Mouse (Mus musculus) liver, embryonic 16.5 days (tissue): ENCODE data around the gene Ccdc17. TPM values are rescaled to one million over a fixed set of nuclear protein-coding genes. Genes with fewer than 3 reads are reported as not detected.

Source experiments
- ATAC-seq: fragments of 200-750 bp; cut with Nextera tagmentation; 2 replicates; pipeline ENCODE4 v1.8.0; 2017; ENCODE audit warnings: low read depth, mild to moderate bottlenecking, moderate number of reproducible peaks, moderate library complexity
- H3K27ac ChIP-seq: fragments of 300-500 bp; sonication (generic); 2 replicates; pipeline ENCODE4 v1.5.1; 2014; ENCODE audit warnings: mild to moderate bottlenecking, low read length
- H3K27me3 ChIP-seq: fragments of 300-500 bp; sonication (generic); 2 replicates; pipeline ENCODE4 v1.6.1; 2014; ENCODE audit warnings: low read depth, low read length, mixed read lengths; ENCODE audit not compliant: control insufficient read depth, insufficient read depth
- H3K36me3 ChIP-seq: fragments of 300-500 bp; sonication (generic); 2 replicates; pipeline ENCODE4 v1.6.1; 2014; ENCODE audit warnings: mild to moderate bottlenecking; ENCODE audit not compliant: control insufficient read depth, insufficient read depth
- H3K4me1 ChIP-seq: fragments of 300-500 bp; sonication (generic); 2 replicates; pipeline ENCODE4 v1.6.1; 2014; ENCODE audit warnings: low read depth, low read length, mixed read lengths; ENCODE audit not compliant: control insufficient read depth
- H3K4me2 ChIP-seq: fragments of 300-500 bp; sonication (generic); 2 replicates; pipeline ENCODE4 v1.6.1; 2014; ENCODE audit warnings: low read depth, low read length, mixed read lengths
- H3K4me3 ChIP-seq: fragments of 300-500 bp; sonication (generic); 2 replicates; pipeline ENCODE4 v1.5.1; 2014; ENCODE audit warnings: low read depth, mild to moderate bottlenecking, low read length
- H3K9ac ChIP-seq: fragments of 300-500 bp; sonication (generic); 2 replicates; pipeline ENCODE4 v1.6.1; 2014; ENCODE audit warnings: low read depth, low read length
- H3K9me3 ChIP-seq: fragments of 300-500 bp; sonication (generic); replicated peaks from 2 replicates; pipeline ENCODE4 v1.6.1; 2016; ENCODE audit warnings: low read length; ENCODE audit not compliant: control insufficient read depth
- WGBS: fragments of 180-500 bp; shearing (Covaris S2); extraction: QIAGEN DNeasy Blood & Tissue Kit; methylation state at CpG from one replicate; pipeline ENCODE4 v1.1.7; 2014; ENCODE audit not compliant: insufficient replicate concordance; 5-methylcytosine and 5-hydroxymethylcytosine counted together
- polyA plus RNA-seq: library from polyadenylated mRNA; unstranded; fragments of >200 nt; fragmentation: Nextera tagmentation; extraction: Ambion mirVana; gene quantifications from 2 replicates; pipeline ENCODE4 v1.2.1, GENCODE M21; 2015

Gene Ccdc17
- polyA plus RNA-seq, 1 experiment from 2014 or later, result 2.2 TPM

DNA sequence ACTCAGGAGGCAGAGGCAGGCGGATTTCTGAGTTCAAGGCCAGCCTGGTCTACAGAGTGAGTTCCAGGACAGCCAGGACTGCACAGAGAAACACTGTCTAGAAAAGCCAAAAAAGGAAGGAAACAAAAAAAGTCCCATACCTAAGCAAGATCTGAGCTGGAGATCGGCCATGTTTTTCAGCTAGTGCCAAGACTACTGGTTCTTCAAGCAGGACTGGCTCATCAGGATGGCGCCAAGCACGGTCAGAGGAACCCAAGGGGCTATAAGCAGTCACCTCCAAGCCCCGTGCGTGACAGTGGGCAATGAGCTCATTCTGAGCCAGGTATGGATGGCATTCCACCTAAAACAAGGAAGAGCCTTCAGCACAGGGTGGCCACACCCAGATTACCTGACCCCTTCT is 42.4 kb downstream of the Ccdc17 start:
- WGBS, result 82% methylated on average over 6 of the region's 6 CpGs
- no peaks in the 10 kb centered on the region for H3K4me1 ChIP-seq
- no peak overlapping the region for H3K27ac ChIP-seq
- H3K27me3 ChIP-seq, result no peaks in the 10 kb centered on the region
- no peak for ATAC-seq
- H3K4me3 ChIP-seq, result no peak overlapping the region
- H3K9ac ChIP-seq, result no peak overlapping the region
- no peaks in the 10 kb centered on the region for H3K9me3 ChIP-seq
- H3K36me3 ChIP-seq, result peaks cover 53% of the 10 kb centered on the region
- H3K4me2 ChIP-seq, result no peak overlapping the region

DNA sequence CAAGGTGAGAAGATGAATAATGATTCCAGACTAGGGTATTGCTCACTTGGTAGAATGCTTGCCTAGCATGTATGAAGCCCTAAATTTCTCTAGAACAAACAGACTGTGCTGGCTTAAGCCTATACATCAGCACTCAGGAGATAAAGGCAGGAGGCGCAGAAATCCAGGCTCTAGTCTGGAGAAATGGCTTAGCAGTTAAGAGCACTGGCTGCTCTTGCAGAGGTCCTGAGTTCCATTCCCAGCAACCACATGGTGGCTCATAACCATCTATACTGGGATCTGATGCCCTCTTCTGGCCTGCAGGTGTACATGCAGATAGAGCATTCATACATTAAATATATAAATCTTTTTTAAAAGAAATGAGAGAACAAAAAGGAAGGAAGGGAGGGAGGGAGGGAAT is 45.6 kb downstream of the Ccdc17 start:
- no peak overlapping the region for H3K4me2 ChIP-seq
- 82% methylated on average over 1 of the region's 1 CpGs for WGBS
- no peak overlapping the region for H3K9ac ChIP-seq
- no peaks in the 10 kb centered on the region; the same call in 1 of the 2 replicates for H3K4me1 ChIP-seq
- H3K36me3 ChIP-seq, result peaks cover 45% of the 10 kb centered on the region
- no peak overlapping the region for H3K4me3 ChIP-seq
- H3K27me3 ChIP-seq, result no peaks in the 10 kb centered on the region
- no peak for ATAC-seq
- H3K27ac ChIP-seq, result no peak overlapping the region
- no peaks in the 10 kb centered on the region for H3K9me3 ChIP-seq

DNA sequence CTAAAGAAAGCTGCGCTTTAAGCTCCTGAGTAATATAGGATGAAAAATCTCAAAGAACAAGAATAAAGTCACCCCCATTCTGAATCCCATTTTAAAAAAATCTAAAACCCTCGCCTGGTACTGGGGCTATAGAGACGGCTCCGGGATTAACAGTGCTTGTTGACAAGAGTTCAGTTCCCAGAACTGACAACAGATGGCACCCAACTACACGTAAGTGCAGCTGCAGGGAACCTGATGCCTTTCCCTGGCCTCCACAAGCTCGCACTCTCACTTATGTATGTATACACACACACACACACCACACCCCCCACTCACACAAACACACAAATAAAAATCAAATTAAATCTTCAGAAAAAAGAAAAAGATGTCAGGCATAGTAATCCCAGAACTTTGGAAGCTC is 47.9 kb downstream of the Ccdc17 start:
- Histone ChIP-seq H3K4me2 (no peak overlapping the region), H3K4me3 (no peak overlapping the region), H3K27ac (no peak overlapping the region), H3K9me3 (no peaks in the 10 kb centered on the region), H3K27me3 (no peaks in the 10 kb centered on the region), H3K36me3 (peaks cover 32% of the 10 kb centered on the region), H3K9ac (no peak overlapping the region), H3K4me1 (peaks cover 4% of the 10 kb centered on the region)
- ATAC-seq, result no peak
- 51% methylated on average over 6 of the region's 6 CpGs for whole genome bisulfite sequencing

DNA sequence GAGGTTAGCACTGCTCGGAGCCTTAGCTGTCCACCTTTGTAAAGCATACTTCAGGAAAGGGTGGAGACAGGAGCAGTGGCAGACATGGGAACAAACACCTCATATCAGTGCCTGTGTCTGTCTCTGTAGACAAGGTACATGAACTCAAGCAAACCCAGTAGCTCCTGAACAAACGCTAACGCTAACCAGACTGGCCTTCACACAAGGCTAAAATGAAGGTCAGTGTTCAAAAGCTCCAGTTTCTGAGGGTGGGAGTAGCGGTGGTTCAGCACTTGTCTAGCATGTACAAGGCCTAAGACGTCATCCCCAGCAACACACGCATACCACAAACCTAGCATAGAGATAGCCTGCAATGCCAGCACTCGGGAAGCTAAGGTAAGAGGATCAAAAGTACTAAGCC is 49.2 kb downstream of the Ccdc17 start:
- Histone ChIP-seq H3K27me3 (no peaks in the 10 kb centered on the region), H3K4me1 (peaks cover 17% of the 10 kb centered on the region), H3K9me3 (no peaks in the 10 kb centered on the region), H3K36me3 (peaks cover 24% of the 10 kb centered on the region), H3K4me3 (no peak overlapping the region), H3K27ac (no peak overlapping the region), H3K4me2 (no peak overlapping the region), H3K9ac (no peak overlapping the region)
- no peak for ATAC-seq
- WGBS, result 69% methylated on average over 7 of the region's 7 CpGs

DNA sequence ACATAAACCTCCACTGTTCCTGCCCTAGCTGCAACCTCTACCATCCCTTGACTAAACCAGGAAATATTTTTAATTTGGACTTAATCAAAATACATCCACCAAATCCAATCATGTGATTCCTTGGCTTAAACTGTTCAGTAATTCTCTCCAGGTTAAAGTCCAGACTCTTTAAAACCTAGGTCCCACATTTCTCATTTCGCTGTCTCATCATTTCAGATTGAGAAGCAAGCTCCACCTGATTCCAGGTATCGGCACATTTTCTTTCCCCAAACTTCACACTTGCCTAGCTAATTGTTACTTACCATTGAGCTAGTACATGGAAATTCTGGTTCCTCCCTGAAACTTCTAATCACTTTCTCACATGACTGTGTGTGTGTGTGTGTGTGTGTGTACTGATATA is 53.0 kb downstream of the Ccdc17 start:
- H3K4me1 ChIP-seq, result peaks cover 21% of the 10 kb centered on the region
- H3K9me3 ChIP-seq, result no peaks in the 10 kb centered on the region
- peak overlapping the region; percentile 71 for H3K4me2 ChIP-seq
- 84% methylated on average over 2 of the region's 2 CpGs for WGBS
- H3K9ac ChIP-seq, result no peak overlapping the region
- H3K4me3 ChIP-seq, result no peak overlapping the region
- H3K36me3 ChIP-seq, result no peaks in the 10 kb centered on the region; the same call in 1 of the 2 replicates
- no peaks in the 10 kb centered on the region for H3K27me3 ChIP-seq
- no peak for ATAC-seq
- no peak overlapping the region for H3K27ac ChIP-seq

Other genes with a start within 250 kb of the Ccdc17 start
- 3.4 and 3.8 TPM in 2 replicates for gene Mast2, start 132.5 kb upstream of the Ccdc17 start, polyA plus RNA-seq
- gene Ipp, start 89.1 kb upstream of the Ccdc17 start, polyA plus RNA-seq, result 12.3 and 13.3 TPM in 2 replicates
- 17.8 and 20.5 TPM in 2 replicates for gene Tmem69, start 40.7 kb upstream of the Ccdc17 start, polyA plus RNA-seq
- gene Gpbp1l1, start 39.0 kb upstream of the Ccdc17 start, polyA plus RNA-seq, result 15.3 and 16.0 TPM in 2 replicates
- gene Nasp, start 31.3 kb downstream of the Ccdc17 start, polyA plus RNA-seq, result 38.4 and 45.2 TPM in 2 replicates
- gene Akr1a1, start 55.0 kb downstream of the Ccdc17 start, polyA plus RNA-seq, result 294 and 297 TPM in 2 replicates
- 964 and 975 TPM in 2 replicates for gene Prdx1, start 88.9 kb downstream of the Ccdc17 start, polyA plus RNA-seq
- 8.8 and 8.9 TPM in 2 replicates for gene Mmachc, start 111.8 kb downstream of the Ccdc17 start, polyA plus RNA-seq
- 10.3 and 12.4 TPM in 2 replicates for gene Ccdc163, start 111.9 kb downstream of the Ccdc17 start, polyA plus RNA-seq
- 5.4 and 5.9 TPM in 2 replicates for gene Tesk2, start 124.3 kb downstream of the Ccdc17 start, polyA plus RNA-seq
- gene Toe1, start 211.0 kb downstream of the Ccdc17 start, polyA plus RNA-seq, result 11.4 and 12.6 TPM in 2 replicates
- gene Mutyh, start 211.1 kb downstream of the Ccdc17 start, polyA plus RNA-seq, result 2.6 and 2.9 TPM in 2 replicates
- gene Hpdl, start 225.1 kb downstream of the Ccdc17 start, polyA plus RNA-seq, result 0.11 and 0.12 TPM in 2 replicates